Mouse (Mus musculus) CH12.LX (cell line): ENCODE results near the gene Slc9a3r1. TPM values are rescaled to one million over a fixed set of nuclear protein-coding genes. Genes with fewer than 3 reads are reported as not detected.

ENCODE experiments used
- DNase-seq: peaks from one replicate; pipeline ENCODE4 v3.0.0-alpha.2; 2013; ENCODE audit errors: extremely low read depth
- H3K27ac ChIP-seq: 2 replicates; pipeline ENCODE4 v1.5.1; 2012; ENCODE audit warnings: low read depth, mild to moderate bottlenecking, control low read depth, moderate library complexity; ENCODE audit not compliant: insufficient read depth
- H3K27me3 ChIP-seq: replicated peaks from 2 replicates; pipeline ENCODE3; 2012; ENCODE audit warnings: inconsistent platforms
- H3K36me3 ChIP-seq, 2 experiments: replicated peaks in 1 of 2; 2 replicates each; pipeline versions ENCODE3 to v1.6.1; 2012; ENCODE audit warnings: inconsistent platforms in 1 of 2, low read length in 1 of 2, mild to moderate bottlenecking in 1 of 2, mixed read lengths in 1 of 2, moderate library complexity in 1 of 2; ENCODE audit not compliant: control insufficient read depth in 1 of 2, insufficient read depth in 1 of 2
- H3K4me1 ChIP-seq, 2 experiments: 2 replicates each; pipeline ENCODE4 v1.6.1; 2012; ENCODE audit warnings: inconsistent platforms in 1 of 2, moderate library complexity in 1 of 2; ENCODE audit not compliant: insufficient read depth in 2 of 2, control insufficient read depth in 1 of 2
- H3K4me2 ChIP-seq: 2 replicates; pipeline ENCODE4 v1.6.1; 2012; ENCODE audit warnings: low read depth, mild to moderate bottlenecking, control low read depth; ENCODE audit not compliant: poor library complexity, insufficient read depth, severe bottlenecking
- H3K4me3 ChIP-seq, 3 experiments: fragments of 150-350 bp in 1 of 3; sonication (generic) in 1 of 3; replicated peaks in 1 of 3; 2 replicates each; pipeline versions ENCODE3 to v1.5.1; 2011 to 2012; ENCODE audit warnings: low read depth in 2 of 3, low read length in 2 of 3, mild to moderate bottlenecking in 2 of 3, moderate library complexity in 2 of 3, control low read depth in 1 of 3, improper control_type of control experiment in 1 of 3, inconsistent platforms in 1 of 3, mixed read lengths in 1 of 3; ENCODE audit not compliant: poor library complexity in 1 of 3
- H3K79me2 ChIP-seq: replicated peaks from 2 replicates; pipeline ENCODE4 v1.6.1; 2012; ENCODE audit warnings: mild to moderate bottlenecking, moderate library complexity; ENCODE audit not compliant: control insufficient read depth, poor library complexity, insufficient read depth, severe bottlenecking; ENCODE audit errors: extremely low read depth
- H3K9ac ChIP-seq: 2 replicates; pipeline ENCODE4 v1.6.1; 2012; ENCODE audit warnings: low read depth, mild to moderate bottlenecking, control low read depth, moderate library complexity; ENCODE audit not compliant: insufficient read depth
- H3K9me3 ChIP-seq: replicated peaks from 2 replicates; pipeline ENCODE3; 2012; ENCODE audit warnings: low read length, inconsistent platforms, mixed read lengths
- CHD1 ChIP-seq: IDR thresholded peaks from 2 replicates; pipeline ENCODE4 v1.6.1; 2012; ENCODE audit warnings: low read depth, low read length, improper control_type of control experiment, inconsistent platforms
- CHD2 ChIP-seq: IDR thresholded peaks from 2 replicates; pipeline ENCODE4 v1.6.1; 2011; ENCODE audit warnings: low read length, improper control_type of control experiment
- CTCF ChIP-seq, 2 experiments: IDR thresholded peaks in 1 of 2; conservative IDR thresholded peaks in 1 of 2; 2 replicates each; pipeline ENCODE4 v1.5.1; 2011 to 2012; ENCODE audit warnings: low read depth in 2 of 2, low read length in 2 of 2, improper control_type of control experiment in 1 of 2, inconsistent platforms in 1 of 2, mild to moderate bottlenecking in 1 of 2, moderate library complexity in 1 of 2
- ELF1 ChIP-seq: IDR thresholded peaks from 2 replicates; pipeline ENCODE4 v1.6.1; 2014; ENCODE audit warnings: low read depth, mild to moderate bottlenecking, inconsistent platforms, low read length, improper control_type of control experiment
- ETS1 ChIP-seq: conservative IDR thresholded peaks from 2 replicates; pipeline ENCODE4 v1.6.1; 2012; ENCODE audit warnings: low read depth, mild to moderate bottlenecking, inconsistent platforms, low read length, improper control_type of control experiment, moderate library complexity
- HCFC1 ChIP-seq: IDR thresholded peaks from 2 replicates; pipeline ENCODE4 v1.6.1; 2012; ENCODE audit warnings: low read depth, mild to moderate bottlenecking, inconsistent platforms, low read length, improper control_type of control experiment
- IRF4 ChIP-seq: IDR thresholded peaks from 2 replicates; pipeline ENCODE4 v1.6.1; 2014; ENCODE audit warnings: low read depth, mild to moderate bottlenecking, inconsistent platforms, low read length, improper control_type of control experiment
- JUN ChIP-seq: IDR thresholded peaks from 2 replicates; pipeline ENCODE4 v1.6.1; 2011; ENCODE audit warnings: low read depth, mild to moderate bottlenecking, low read length, improper control_type of control experiment, moderate library complexity; ENCODE audit not compliant: insufficient read depth
- KAT2A ChIP-seq: IDR thresholded peaks from 2 replicates; pipeline ENCODE4 v1.6.1; 2012; ENCODE audit warnings: low read length, improper control_type of control experiment, inconsistent platforms; ENCODE audit not compliant: insufficient replicate concordance
- MAZ ChIP-seq: IDR thresholded peaks from 2 replicates; pipeline ENCODE4 v1.6.1; 2012; ENCODE audit warnings: low read depth, mild to moderate bottlenecking, inconsistent platforms, low read length, improper control_type of control experiment, moderate library complexity
- MXI1 ChIP-seq: IDR thresholded peaks from 2 replicates; pipeline ENCODE4 v1.6.1; 2011; ENCODE audit warnings: mild to moderate bottlenecking, low read depth, low read length, improper control_type of control experiment
- MYC ChIP-seq: IDR thresholded peaks from 2 replicates; pipeline ENCODE4 v1.6.1; 2011; ENCODE audit warnings: low read depth, mild to moderate bottlenecking, improper control_type of control experiment, low read length
- NELFE ChIP-seq: IDR thresholded peaks from 2 replicates; pipeline ENCODE4 v1.6.1; 2011; ENCODE audit warnings: low read depth, low read length, improper control_type of control experiment
- NRF1 ChIP-seq: IDR thresholded peaks from 2 replicates; pipeline ENCODE4 v1.6.1; 2014; ENCODE audit warnings: low read depth, mild to moderate bottlenecking, inconsistent platforms, low read length, improper control_type of control experiment, moderate library complexity
- PAX5 ChIP-seq: IDR thresholded peaks from 2 replicates; pipeline ENCODE4 v1.6.1; 2012; ENCODE audit warnings: low read length, inconsistent platforms, mixed read lengths
- POLR2A ChIP-seq: IDR thresholded peaks from 2 replicates; pipeline ENCODE4 v1.6.1; 2011; ENCODE audit warnings: low read depth, mild to moderate bottlenecking, improper control_type of control experiment, low read length
- RAD21 ChIP-seq: IDR thresholded peaks from 2 replicates; pipeline ENCODE4 v1.6.1; 2011; ENCODE audit warnings: low read depth, mild to moderate bottlenecking, low read length, improper control_type of control experiment, moderate library complexity
- SIN3A ChIP-seq: IDR thresholded peaks from 2 replicates; pipeline ENCODE4 v1.6.1; 2012; ENCODE audit warnings: low read length, improper control_type of control experiment, inconsistent platforms
- SMC3 ChIP-seq: IDR thresholded peaks from 2 replicates; pipeline ENCODE4 v1.6.1; 2011; ENCODE audit warnings: low read depth, low read length, improper control_type of control experiment
- TBP ChIP-seq: conservative IDR thresholded peaks from 2 replicates; pipeline ENCODE4 v1.6.1; 2011; ENCODE audit warnings: low read depth, low read length, improper control_type of control experiment
- TCF12 ChIP-seq: IDR thresholded peaks from 2 replicates; pipeline ENCODE4 v1.6.1; 2014; ENCODE audit warnings: low read depth, mild to moderate bottlenecking, inconsistent platforms, low read length, improper control_type of control experiment
- UBTF ChIP-seq: IDR thresholded peaks from 2 replicates; pipeline ENCODE4 v1.6.1; 2012; ENCODE audit warnings: low read depth, mild to moderate bottlenecking, inconsistent platforms, low read length, improper control_type of control experiment, moderate library complexity
- USF1 ChIP-seq: IDR thresholded peaks from 2 replicates; pipeline ENCODE4 v1.6.1; 2014; ENCODE audit warnings: low read depth, mild to moderate bottlenecking, inconsistent platforms, low read length, improper control_type of control experiment
- USF2 ChIP-seq: conservative IDR thresholded peaks from 2 replicates; pipeline ENCODE4 v1.6.1; 2011; ENCODE audit warnings: low read depth, low read length, improper control_type of control experiment
- ZC3H11A ChIP-seq: IDR thresholded peaks from 2 replicates; pipeline ENCODE4 v1.6.1; 2012; ENCODE audit warnings: low read depth, mild to moderate bottlenecking, inconsistent platforms, low read length, improper control_type of control experiment
- dilution Hi-C: fragments of 300-500 bp; cut with MboI; formaldehyde crosslinking; loops from 2 replicates; pipeline ENCODE4 v1.14.3; 2020; ENCODE audit warnings: low sequenced_read_pairs; ENCODE audit not compliant: extremely low pct_unique_long_range_greater_than_20kb, extremely low pct_ligation_motif_present
- in situ Hi-C: fragments of 300-500 bp; cut with MboI; formaldehyde crosslinking; loops from 3 replicates; pipeline ENCODE4 v1.14.3; 2019; ENCODE audit warnings: low sequenced_read_pairs, low pct_ligation_motif_present, low pct_unique_long_range_greater_than_20kb, mixed read lengths
- polyA plus RNA-seq: library from polyadenylated mRNA; unstranded; fragments of >175 nt; gene quantifications from 2 replicates; pipeline ENCODE4 v1.2.1, GENCODE M21; 2012; ENCODE audit warnings: low read depth; ENCODE audit not compliant: insufficient read length
- total RNA-seq, 2 experiments: library from RNA; depleted of rRNA; stranded (reverse); fragments of 300-350 nt in 1 of 2; fragments of >200 nt in 1 of 2; gene quantifications; 2 replicates each; pipeline ENCODE4 v1.2.3; 2012 to 2014

The Slc9a3r1 gene
- total and polyA plus RNA-seq, 3 experiments: 51.9 to 69.0 (median 63.7) TPM

DNA sequence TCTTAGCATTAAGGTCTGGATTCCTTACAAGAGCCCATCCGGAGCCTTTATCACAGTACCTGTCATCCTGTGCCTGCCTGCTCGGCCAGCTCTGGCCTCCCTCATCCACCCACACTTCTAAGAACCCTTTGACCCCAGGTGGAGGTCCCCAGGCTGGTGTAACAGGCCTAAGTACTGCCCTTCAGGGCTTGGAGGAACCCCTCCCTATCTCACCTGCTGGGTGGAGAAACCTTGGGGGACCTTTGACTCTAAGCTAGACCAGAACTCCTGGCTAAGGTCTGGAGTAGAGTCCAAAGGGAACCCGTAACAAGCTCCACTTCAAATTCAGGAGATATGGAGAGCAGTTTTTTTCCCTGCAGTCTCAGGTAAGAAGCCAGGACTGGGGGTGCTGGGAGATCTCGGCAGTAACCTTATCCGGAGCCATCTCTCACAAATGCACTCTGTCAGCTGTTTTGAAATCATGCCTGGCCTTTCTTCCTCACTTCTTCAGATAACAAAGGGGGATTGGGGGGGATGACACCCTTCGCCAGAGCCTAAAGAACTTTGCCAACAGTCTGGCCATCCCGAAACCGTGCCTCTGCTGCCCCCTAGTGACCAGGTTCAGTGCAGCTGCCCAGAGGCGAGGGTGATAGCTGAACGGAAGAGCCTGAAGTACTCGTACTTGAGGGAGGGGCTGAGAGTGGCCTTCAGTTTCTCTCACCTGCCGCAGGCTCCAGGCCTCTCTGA lies 18.9 kb downstream of the Slc9a3r1 start:
- Histone ChIP-seq H3K36me3 (peaks cover 58 to 76% of the 10 kb centered on the region in 2 experiments), H3K4me1 (peaks cover 0 to 17% of the 10 kb centered on the region in 2 experiments; a peak in 2 of 4 replicates), H3K9me3 (no peaks in the 10 kb centered on the region), H3K27ac (no peak overlapping the region), H3K9ac (no peak overlapping the region), H3K4me2 (no peak overlapping the region)
- dilution Hi-C loops: no loop called here
- peak; percentile 84 for DNase-seq
- TF ChIP-seq SIN3A (peak; percentile 59; the same call in 1 of the 2 replicates), CHD1 (no peak), NRF1 (0 out of 2 replicates have a peak, but pooled peaks have one; percentile 23), CHD2 (no peak), TBP (no peak), MAZ (peak; percentile 11; the same call in 1 of the 2 replicates), CTCF (conservative IDR thresholded peaks at IDR 0.05 in 1 of 2, IDR thresholded peaks at IDR 0.05 in 1 of 2; ENCODE audit: low read depth in 2 of 2, low read length in 2 of 2) (peak; percentile 78 to 99), NELFE (peak; percentile 22; the same call in 1 of the 2 replicates), MYC (no peak), TCF12 (peak; percentile 29; the same call in 1 of the 2 replicates), USF2 (no peak), ELF1 (peak; percentile 45; the same call in 1 of the 2 replicates), MXI1 (no peak), UBTF (no peak), PAX5 (no peak), ZC3H11A (peak; percentile 89), IRF4 (peak; percentile 70), RAD21 (peak; percentile 99), KAT2A (no peak), SMC3 (peak; percentile 99), POLR2A (no peak; the same call in 1 of the 2 replicates)
- TF ChIP-seq, all 38 proteins: peak for 11
- no peaks in the 10 kb centered on the region for H3K79me2 ChIP-seq
- no peaks in the 10 kb centered on the region for H3K27me3 ChIP-seq
- in situ Hi-C loops: no loop called here
- no peak overlapping the region for H3K4me3 ChIP-seq

DNA sequence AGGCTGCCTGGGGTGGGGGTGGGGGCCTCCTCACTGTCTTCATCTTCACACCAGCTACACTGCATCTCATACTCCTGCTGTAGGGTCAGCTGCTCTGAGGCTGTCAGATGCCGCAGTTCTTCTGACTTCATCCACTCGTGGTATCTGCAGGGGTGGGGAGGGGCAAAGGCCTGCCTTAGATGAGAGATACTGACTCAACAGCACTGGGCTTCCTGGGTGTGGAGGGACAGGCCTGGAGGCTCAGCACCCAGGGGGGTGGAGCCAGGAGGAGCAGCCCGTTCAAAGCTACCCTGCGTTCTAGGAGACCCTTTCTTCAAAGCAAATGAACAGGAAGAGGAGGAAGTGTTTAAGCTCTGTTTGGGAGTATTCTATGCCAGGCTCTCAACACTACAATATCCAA lies 21.8 kb downstream of the Slc9a3r1 start:
- no peak for DNase-seq
- in situ Hi-C loops: no loop called here

More for the DNA sequence above, 21.8 kb downstream of the Slc9a3r1 start:
- H3K27me3 ChIP-seq: no peaks in the 10 kb centered on the region
- H3K9me3 ChIP-seq: no peaks in the 10 kb centered on the region
- H3K4me1 ChIP-seq: peaks cover 10 to 37% of the 10 kb centered on the region in 2 experiments
- no peak overlapping the region for H3K27ac ChIP-seq
- no peak for TF ChIP-seq HCFC1
- no peak for TF ChIP-seq USF1
- no peak for TF ChIP-seq MXI1
- no peak for TF ChIP-seq MYC
- no peak for TF ChIP-seq CHD2
- TF ChIP-seq JUN: no peak
- no peak for TF ChIP-seq TBP
- TF ChIP-seq ETS1: no peak
- no peaks in the 10 kb centered on the region; the same call in 1 of the 2 replicates for H3K79me2 ChIP-seq
- no peak overlapping the region for H3K4me3 ChIP-seq
- no peak overlapping the region for H3K4me2 ChIP-seq
- no peak overlapping the region for H3K9ac ChIP-seq
- dilution Hi-C loops: no loop called here
- H3K36me3 ChIP-seq: peaks cover 43 to 61% of the 10 kb centered on the region in 2 experiments
